13 mouse cellular contexts compared by ENCODE assay signal in genomic region chr6:145255952-145256700, GRCm38 (mm10). TPM values are rescaled to one million over a fixed set of nuclear protein-coding genes. Genes with fewer than 3 reads are reported as not detected.
DNase-seq lines count a peak whose midpoint lies in the region; ATAC-seq and TF ChIP-seq lines count a peak whose summit lies in the region.
"Had no signal": no experiment of that assay in that cellular context is flagged by ENCODE, and none has a peak within 500 bp of the region (broad histone marks: within the 10 kb centered on the region; RNA-seq: fewer than 3 reads in every experiment).

No protein-coding gene starts in this region.

- peak; percentile 19; the same call in 1 of the 2 replicates for TF ChIP-seq CTCF in heart, adult 2 months (IDR thresholded peaks at IDR 0.05)

- peaks cover 3% of the 10 kb centered on the region for H3K4me1 ChIP-seq in heart, adult 2 months (ENCODE audit: control insufficient read depth, insufficient read depth, low read length)
- 0 out of 2 replicates have a peak, but pooled peaks cover 2% of the 10 kb centered on the region for H3K4me1 ChIP-seq in heart, embryonic 15.5 days (replicated peaks)
- H3K4me1 ChIP-seq in kidney, embryonic 16.5 days (ENCODE audit: insufficient read depth, low read length), result 0 out of 2 replicates have a peak, but pooled peaks cover 6% of the 10 kb centered on the region
- H3K4me1 ChIP-seq: hindbrain, embryonic 10.5 days had no signal

- no peak for TF ChIP-seq EP300 in heart, adult 2 months (IDR thresholded peaks at IDR 0.05; ENCODE audit: insufficient read depth, low read depth, low read length)

- intact Hi-C loops in heart, adult 2 months (cut with DNase I), result loop anchor here (5.0 kb wide), 1 partner anchor 36 kb away; no protein-coding TSS in a partner anchor
- intact Hi-C loops in heart, postnatal 25 days (cut with DNase I), result loop anchor here (10.0 kb wide), 1 partner anchor 489 kb away; the partner anchor contains the start of gene Rassf8

- H3K9me3 ChIP-seq in heart, embryonic 15.5 days (replicated peaks), result no peaks in the 10 kb centered on the region
- H3K9me3 ChIP-seq in kidney, embryonic 16.5 days (ENCODE audit: low read length), result no peaks in the 10 kb centered on the region
- H3K9me3 ChIP-seq: forebrain, embryonic 13.5 days; hindbrain, embryonic 10.5 days had no signal

- no peak overlapping the region for H3K4me2 ChIP-seq in heart, embryonic 15.5 days
- H3K4me2 ChIP-seq in kidney, embryonic 16.5 days (replicated peaks; ENCODE audit: low read depth, low read length), result no peak overlapping the region
- H3K4me2 ChIP-seq: forebrain, embryonic 13.5 days had no signal

- H3K4me3 ChIP-seq in heart, adult 2 months, result no peak overlapping the region
- no peak overlapping the region for H3K4me3 ChIP-seq in heart, embryonic 15.5 days
- no peak overlapping the region for H3K4me3 ChIP-seq in kidney, embryonic 16.5 days (ENCODE audit: low read length)
- H3K4me3 ChIP-seq: forebrain, embryonic 13.5 days; hindbrain, embryonic 10.5 days had no signal

- H3K27me3 ChIP-seq in heart, adult 2 months (ENCODE audit: control insufficient read depth, insufficient read depth, low read length), result no peaks in the 10 kb centered on the region
- H3K27me3 ChIP-seq in heart, embryonic 15.5 days, result peaks cover 63% of the 10 kb centered on the region
- H3K27me3 ChIP-seq in kidney, embryonic 16.5 days (ENCODE audit: insufficient read depth, low read length), result no peaks in the 10 kb centered on the region

- 0 out of 2 replicates have a peak, but pooled peaks have one; percentile 31 for ATAC-seq in heart, embryonic 15.5 days (replicated peaks; ENCODE audit: insufficient number of reproducible peaks, insufficient read depth, low FRiP score, low read depth)
- ATAC-seq in kidney, embryonic 16.5 days (ENCODE audit: low FRiP score, low TSS enrichment), result 0 out of 2 replicates have a peak, but pooled peaks have one; percentile 20
- ATAC-seq in frontal cortex, adult (ENCODE audit: low TSS enrichment), result no peak
- ATAC-seq: forebrain, embryonic 13.5 days; midbrain, embryonic 16.5 days had no signal

- peak; percentile 32 to 39 for DNase-seq in heart, adult 2 months
- DNase-seq in heart, postnatal 25 days (ENCODE audit: low spot score), result no peak
- peak; percentile 34 for DNase-seq in lung, postnatal 14 days
- no peak for DNase-seq in urinary bladder, adult 2 months (ENCODE audit: low spot score)
- no peak for DNase-seq in ovary, postnatal 10 days (ENCODE audit: low spot score)
- DNase-seq: cerebellum, adult 9-10 months; thymus, adult 18-20 months had no signal

- WGBS in heart, adult 2 months, result 51% methylated on average over 13 of the region's 13 CpGs
- 70% methylated on average over 13 of the region's 13 CpGs for WGBS in heart, embryonic 15.5 days
- WGBS in kidney, embryonic 16.5 days, result 66% methylated on average over 13 of the region's 13 CpGs

- H3K9ac ChIP-seq in heart, adult 2 months (ENCODE audit: low read depth, low read length), result no peak overlapping the region
- no peak overlapping the region for H3K9ac ChIP-seq in heart, embryonic 15.5 days
- no peak overlapping the region for H3K9ac ChIP-seq in kidney, embryonic 16.5 days (replicated peaks; ENCODE audit: low read length)
- H3K9ac ChIP-seq: forebrain, embryonic 13.5 days had no signal

- H3K27ac ChIP-seq in heart, adult 2 months, result peak overlapping the region; percentile 45; the same call in 1 of the 2 replicates
- H3K27ac ChIP-seq in heart, embryonic 15.5 days, result no peak overlapping the region
- no peak overlapping the region for H3K27ac ChIP-seq in kidney, embryonic 16.5 days (ENCODE audit: low read length)
- H3K27ac ChIP-seq: forebrain, embryonic 13.5 days; hindbrain, embryonic 10.5 days had no signal

- no peaks in the 10 kb centered on the region for H3K79me2 ChIP-seq in heart, adult 2 months (replicated peaks; ENCODE audit: control insufficient read depth, insufficient read depth, low read length)

- TF ChIP-seq POLR2A in heart, adult 2 months (IDR thresholded peaks at IDR 0.05; ENCODE audit: insufficient read depth, low read depth, low read length), result no peak

- no peaks in the 10 kb centered on the region for H3K36me3 ChIP-seq in heart, adult 2 months (ENCODE audit: control insufficient read depth, insufficient read depth, low read length)
- H3K36me3 ChIP-seq in heart, embryonic 15.5 days, result no peaks in the 10 kb centered on the region
- H3K36me3 ChIP-seq in kidney, embryonic 16.5 days (ENCODE audit: insufficient read depth, low read length), result no peaks in the 10 kb centered on the region
- H3K36me3 ChIP-seq: hindbrain, embryonic 10.5 days had no signal

RNA-seq across cellular contexts. Expression of gene Kras, which starts 6.1 kb away (rescaled TPM):
- total RNA-seq in heart, adult 2 months (2021), result 10 to 100 TPM; 32.3 to 32.7 TPM
- 8.6 and 20.4 TPM in 2 replicates for polyA plus RNA-seq in heart, adult 2 months (2012; rRNA removed)
- total RNA-seq in heart, postnatal 25 days (2021), result 10 to 100 TPM; 30.4 to 34.0 TPM
- 34.8 and 43.4 TPM in 2 replicates for polyA plus RNA-seq in heart, embryonic 15.5 days (2015; fragmentation: Nextera tagmentation; extraction: Ambion mirVana)
- 68.1 and 68.9 TPM in 2 replicates for polyA plus RNA-seq in kidney, embryonic 16.5 days (2015; fragmentation: Nextera tagmentation; extraction: Ambion mirVana)
- polyA plus RNA-seq in urinary bladder, adult 2 months (2012; rRNA removed), result 21.8 and 26.6 TPM in 2 replicates

RNA-seq across cellular contexts. Expression of gene Etfrf1, which starts 45.2 kb away (rescaled TPM):
- 100 to 1,000 TPM in 1 of 2 experiments, 10 to 100 TPM in 1; 97.4 to 107 TPM for total RNA-seq in heart, adult 2 months (2021)
- polyA plus RNA-seq in heart, adult 2 months (2012; rRNA removed), result 36.3 and 67.3 TPM in 2 replicates
- total RNA-seq in heart, postnatal 25 days (2021), result 100 to 1,000 TPM; 100 to 112 TPM
- 47.2 and 54.4 TPM in 2 replicates for polyA plus RNA-seq in heart, embryonic 15.5 days (2015; fragmentation: Nextera tagmentation; extraction: Ambion mirVana)
- 42.4 and 46.0 TPM in 2 replicates for polyA plus RNA-seq in kidney, embryonic 16.5 days (2015; fragmentation: Nextera tagmentation; extraction: Ambion mirVana)
- 44.4 and 44.5 TPM in 2 replicates for polyA plus RNA-seq in urinary bladder, adult 2 months (2012; rRNA removed)

RNA-seq across cellular contexts. Expression of gene Casc1, which starts 45.3 kb away (rescaled TPM):
- under 1 TPM; 0.86 to 0.98 TPM for total RNA-seq in heart, adult 2 months (2021)
- 1.3 and 1.4 TPM in 2 replicates for polyA plus RNA-seq in heart, adult 2 months (2012; rRNA removed)
- 1 to 10 TPM in 1 of 2 experiments, under 1 TPM in 1; 0.91 to 1.0 TPM for total RNA-seq in heart, postnatal 25 days (2021)
- polyA plus RNA-seq in heart, embryonic 15.5 days (2015; fragmentation: Nextera tagmentation; extraction: Ambion mirVana), result 0.29 and 0.32 TPM in 2 replicates
- 0.71 and 0.76 TPM in 2 replicates for polyA plus RNA-seq in kidney, embryonic 16.5 days (2015; fragmentation: Nextera tagmentation; extraction: Ambion mirVana)
- 0.63 and 0.74 TPM in 2 replicates for polyA plus RNA-seq in urinary bladder, adult 2 months (2012; rRNA removed)

Comparison
In these comparisons a context has a peak if more than half of its experiments do, and no peak if none do; other contexts are left out.
1. DNase-seq: peak in heart, adult 2 months (2 of 2) and lung, postnatal 14 days (single experiment); none in heart, postnatal 25 days (single experiment), urinary bladder, adult 2 months (single experiment) and ovary, postnatal 10 days (single experiment).